Mouse (Mus musculus): ENCODE data around the gene Foxj3. TPM values are rescaled to one million over a fixed set of nuclear protein-coding genes. Genes with fewer than 3 reads are reported as not detected.

Foxj3 gene
- 15.1 and 15.5 TPM in 2 replicates for polyA plus RNA-seq (2015; fragmentation: Nextera tagmentation; extraction: Ambion mirVana)

DNA sequence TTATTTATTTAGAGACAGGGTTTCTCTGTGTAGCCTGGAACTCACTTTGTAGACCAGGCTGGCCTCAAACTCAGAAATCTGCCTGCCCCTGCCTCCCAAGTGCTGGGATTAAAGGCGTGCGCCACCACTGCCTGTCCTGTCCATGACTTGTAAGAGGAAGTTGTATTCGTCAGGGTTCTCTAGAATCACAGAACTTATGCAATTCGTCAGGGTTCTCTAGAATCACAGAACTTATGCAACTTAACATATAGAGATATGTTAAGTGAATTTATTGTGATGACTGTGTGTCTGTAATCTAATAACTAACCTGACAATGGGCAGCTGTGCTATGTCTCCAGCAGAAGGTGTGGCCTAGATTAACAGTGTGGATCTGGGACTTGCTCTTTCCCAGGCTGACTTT is at the start of gene Foxj3:
Gene Foxj3, plus strand, starts transcription at position 390 of the 400 bp plus-strand sequence.

DNA sequence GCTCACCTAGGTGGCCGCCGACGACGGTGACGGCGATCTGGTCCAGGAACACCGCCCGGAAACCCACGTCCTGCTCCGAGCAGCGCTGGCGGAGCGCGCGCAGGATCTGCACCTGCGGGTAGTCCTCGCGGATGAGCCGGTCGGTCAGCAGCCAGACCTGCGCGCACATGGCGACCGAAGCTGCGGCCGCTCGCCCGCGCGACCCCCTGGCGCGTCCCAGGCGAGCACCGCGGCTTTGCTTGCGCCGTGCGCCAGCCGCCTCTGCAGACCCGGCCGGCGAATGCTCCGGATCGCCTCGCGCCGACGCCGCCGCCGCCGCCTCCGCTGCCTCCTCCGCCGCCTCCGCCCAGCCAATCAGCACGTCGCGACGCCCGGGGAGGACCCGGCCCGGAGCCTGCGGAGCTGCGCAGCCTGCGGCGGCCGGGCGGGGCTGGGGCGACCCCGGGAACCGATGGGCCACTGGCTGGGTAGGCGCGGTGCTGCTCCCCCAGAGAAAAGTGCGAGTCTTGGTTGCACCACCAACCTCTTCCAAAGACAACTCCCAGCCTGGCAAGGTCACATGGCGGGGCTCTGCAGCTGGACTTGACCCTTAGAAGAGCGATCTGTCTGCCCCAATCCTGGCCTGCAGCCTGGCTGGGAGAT is 44.4 kb upstream of the Foxj3 start, which contains the start of gene Rimkla:
Gene Rimkla, minus strand, starts transcription at position 338 of the 642 bp plus-strand sequence.

DNA sequence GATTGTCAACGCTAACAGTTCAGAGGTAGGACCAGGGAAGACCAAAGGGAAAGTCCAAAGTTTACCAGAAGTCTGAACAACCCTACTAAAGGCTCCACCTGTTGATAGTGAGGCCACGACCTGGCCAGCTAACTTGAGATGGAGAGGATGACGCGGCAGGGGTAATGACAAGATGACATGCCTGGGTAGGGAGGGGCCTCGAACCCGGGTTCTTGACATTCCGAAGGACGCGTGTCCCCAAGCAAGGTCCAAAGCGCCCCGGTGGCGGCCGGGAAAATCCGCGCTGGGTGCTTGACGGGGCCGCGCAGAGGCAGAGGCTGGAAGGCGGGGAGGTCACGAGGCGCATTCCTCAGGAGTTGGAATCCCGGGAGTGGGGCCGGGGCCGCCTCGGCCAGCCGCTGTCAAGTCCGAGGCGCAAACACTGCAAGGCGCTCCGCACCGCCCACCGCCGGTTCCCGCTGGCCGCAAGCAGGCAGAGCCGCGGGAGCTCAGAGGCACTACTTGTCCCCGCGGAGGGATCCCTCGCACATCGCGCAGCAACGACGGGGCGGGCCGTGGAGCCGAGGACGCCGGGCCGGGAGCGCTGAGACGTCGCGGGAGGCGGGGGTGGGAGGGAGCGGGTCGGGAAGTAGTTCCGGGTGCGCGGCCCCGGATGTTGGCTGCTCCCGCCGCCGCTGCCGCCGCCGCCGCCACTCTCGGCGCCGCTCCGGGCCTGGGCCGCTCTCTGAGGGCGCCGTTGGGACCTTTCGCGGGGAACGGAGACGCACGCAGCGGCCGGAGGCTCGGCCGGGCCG is 2.4 kb downstream of the Foxj3 start, which contains the start of gene Frg2f1:
Gene Frg2f1, minus strand, starts transcription at position 499 of the 794 bp plus-strand sequence.

DNA sequence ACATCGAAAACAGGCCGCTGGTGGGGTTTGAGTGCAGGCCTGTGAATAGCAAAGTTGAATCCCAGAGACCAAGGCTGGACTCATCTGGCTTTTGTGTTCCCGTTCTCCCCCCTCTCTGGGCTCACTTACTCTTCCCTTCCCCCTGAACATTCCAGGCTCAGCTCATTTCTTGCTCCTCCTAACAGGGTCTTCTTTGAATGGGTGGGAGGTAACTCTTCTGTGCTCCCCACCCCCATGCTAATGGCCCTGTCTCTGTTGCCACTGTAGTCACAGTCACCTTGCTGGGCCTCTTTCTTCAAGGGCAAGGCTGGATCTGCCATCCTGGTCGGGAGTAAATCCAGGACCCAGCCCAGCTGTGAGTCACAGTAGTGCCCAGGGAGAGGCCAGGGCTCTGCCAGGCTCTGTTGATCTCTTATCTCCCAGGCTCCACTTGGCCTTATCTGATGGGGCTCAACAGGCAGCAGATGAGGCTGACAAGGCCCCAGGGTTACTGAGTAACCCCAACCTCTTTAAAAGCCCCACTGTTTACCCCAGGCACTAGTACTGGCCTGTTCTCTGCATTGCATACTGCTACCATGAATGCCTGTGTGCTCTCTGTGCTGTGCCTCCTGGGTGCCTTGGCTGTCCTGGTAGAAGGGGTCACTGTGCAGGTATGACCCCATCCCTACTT is 100.5 kb downstream of the Foxj3 start, which contains the start of gene Guca2a:
Gene Guca2a, plus strand, starts transcription at position 529 of the 670 bp plus-strand sequence.

DNA sequence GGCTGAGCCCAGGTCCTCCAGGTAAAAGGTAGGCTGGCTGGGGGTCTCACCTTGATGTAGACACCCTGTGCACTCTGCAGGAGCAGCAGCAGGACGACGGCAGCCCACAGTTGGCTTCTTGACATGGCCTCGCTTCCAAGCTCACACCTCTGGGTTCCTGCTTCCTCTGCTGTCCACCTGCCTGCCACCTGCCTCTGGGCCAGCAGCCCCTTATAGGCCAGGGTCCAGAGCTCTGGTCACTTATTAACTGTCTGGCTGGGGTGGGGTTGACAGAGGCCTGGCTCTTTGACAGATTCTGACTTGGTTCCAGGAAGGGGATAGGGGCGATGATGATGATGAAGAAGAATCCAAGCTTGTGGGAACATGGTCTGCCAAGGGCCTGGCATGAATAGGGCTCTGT is 121.9 kb downstream of the Foxj3 start, which contains the start of gene Guca2b:
Gene Guca2b, minus strand, starts transcription at position 224 of the 400 bp plus-strand sequence.

Other genes with a start within 250 kb of the Foxj3 start
- 418 and 526 TPM in 2 replicates for gene Ybx1, start 242.4 kb upstream of the Foxj3 start, polyA plus RNA-seq (2015; fragmentation: Nextera tagmentation; extraction: Ambion mirVana)
- gene Ppih, start 216.5 kb upstream of the Foxj3 start, polyA plus RNA-seq (2015; fragmentation: Nextera tagmentation; extraction: Ambion mirVana), result 26.0 and 31.1 TPM in 2 replicates
- 0.85 and 1.1 TPM in 2 replicates for gene Ccdc30, start 121.5 kb upstream of the Foxj3 start, polyA plus RNA-seq (2015; fragmentation: Nextera tagmentation; extraction: Ambion mirVana)
- gene Ppcs, start 114.6 kb upstream of the Foxj3 start, polyA plus RNA-seq (2015; fragmentation: Nextera tagmentation; extraction: Ambion mirVana), result 15.8 and 16.3 TPM in 2 replicates
- 0.22 and 0.43 TPM in 2 replicates for gene Zmynd12, start 114.2 kb upstream of the Foxj3 start, polyA plus RNA-seq (2015; fragmentation: Nextera tagmentation; extraction: Ambion mirVana)
- 0.26 and 0.60 TPM in 2 replicates for gene Rimkla, start 44.4 kb upstream of the Foxj3 start, polyA plus RNA-seq (2015; fragmentation: Nextera tagmentation; extraction: Ambion mirVana)
- 6.6 and 7.1 TPM in 2 replicates for gene Frg2f1, start 2.5 kb downstream of the Foxj3 start, polyA plus RNA-seq (2015; fragmentation: Nextera tagmentation; extraction: Ambion mirVana)
- gene Guca2a, start 100.7 kb downstream of the Foxj3 start, polyA plus RNA-seq (2015; fragmentation: Nextera tagmentation; extraction: Ambion mirVana), result not detected in 2 replicates
- not detected in 2 replicates for gene Guca2b, start 122.0 kb downstream of the Foxj3 start, polyA plus RNA-seq (2015; fragmentation: Nextera tagmentation; extraction: Ambion mirVana)
- gene Hivep3, start 196.8 kb downstream of the Foxj3 start, polyA plus RNA-seq (2015; fragmentation: Nextera tagmentation; extraction: Ambion mirVana), result 5.0 and 5.5 TPM in 2 replicates

All from skeletal muscle tissue, postnatal 0 days (tissue).